Mouse (Mus musculus): ENCODE results near the gene Noct. TPM values are rescaled to one million over a fixed set of nuclear protein-coding genes. Genes with fewer than 3 reads are reported as not detected.

The Noct gene
- polyA plus RNA-seq, 1 experiment from 2014 or later: 11.0 TPM

DNA sequence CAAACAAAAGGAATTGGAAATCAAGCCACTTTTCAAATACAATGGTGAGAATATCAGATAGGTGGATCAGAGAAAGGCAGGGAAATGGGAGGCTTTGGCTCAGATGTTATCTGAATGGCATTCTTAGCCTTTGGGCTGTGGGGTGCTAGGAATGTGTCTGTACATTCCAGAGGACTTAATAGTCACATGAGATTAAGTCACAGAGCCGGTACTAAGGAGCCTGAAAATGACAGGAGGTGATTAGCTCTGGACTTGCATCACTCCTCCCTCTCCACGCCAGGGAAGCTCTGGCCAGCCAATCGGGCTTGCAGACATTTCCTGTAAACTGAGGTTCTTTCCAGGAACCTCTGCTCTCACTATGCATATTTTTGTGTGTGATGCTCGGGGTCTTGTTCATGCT is 3.4 kb upstream of the Noct start:
- no peak overlapping the region for H3K4me3 ChIP-seq (ENCODE audit: low read depth, low read length)
- no peaks in the 10 kb centered on the region for H3K9me3 ChIP-seq (replicated peaks; ENCODE audit: control insufficient read depth, low read length)
- H3K4me1 ChIP-seq (ENCODE audit: control insufficient read depth, insufficient read depth, low read length): no peaks in the 10 kb centered on the region
- no peaks in the 10 kb centered on the region for H3K27me3 ChIP-seq (ENCODE audit: control insufficient read depth, insufficient read depth, low read length)
- ATAC-seq (replicated peaks; ENCODE audit: insufficient number of reproducible peaks, low FRiP score, low TSS enrichment, low read depth) (no peak), DNase-seq (ENCODE audit: low spot score) (peak; percentile 22)
- WGBS: 47% methylated on average over 4 of the region's 4 CpGs
- H3K36me3 ChIP-seq (replicated peaks; ENCODE audit: control insufficient read depth, insufficient read depth, low read depth, low read length): no peaks in the 10 kb centered on the region
- no peak overlapping the region for H3K27ac ChIP-seq (replicated peaks; ENCODE audit: low read depth, low read length)
- H3K4me2 ChIP-seq (ENCODE audit: low read depth, low read length): no peak overlapping the region
- H3K9ac ChIP-seq (replicated peaks; ENCODE audit: low read length): no peak overlapping the region

DNA sequence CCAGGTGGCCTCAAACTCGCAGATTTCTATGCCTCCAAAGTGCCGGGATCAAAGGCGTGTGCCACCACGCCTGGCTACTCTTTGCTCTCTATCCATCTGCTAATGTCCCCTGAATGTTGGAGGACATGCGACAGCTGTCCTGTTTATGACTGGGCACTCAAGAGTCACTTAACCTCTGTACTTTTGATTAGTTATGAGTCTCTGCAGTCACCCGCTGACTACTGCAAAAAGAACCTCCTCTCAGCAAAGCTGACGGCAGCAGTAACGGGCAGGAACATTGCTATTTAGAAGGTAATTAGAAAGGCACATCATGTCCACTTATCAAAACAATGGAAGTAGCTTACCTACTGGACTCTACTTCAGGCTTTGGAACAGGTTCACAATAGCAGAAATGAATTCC is 2.4 kb upstream of the Noct start:
- no peak overlapping the region for H3K4me3 ChIP-seq (ENCODE audit: low read depth, low read length)
- H3K9ac ChIP-seq (replicated peaks; ENCODE audit: low read length): no peak overlapping the region
- DNase-seq (ENCODE audit: low spot score) (no peak), ATAC-seq (replicated peaks; ENCODE audit: insufficient number of reproducible peaks, low FRiP score, low TSS enrichment, low read depth) (no peak)
- H3K4me1 ChIP-seq (ENCODE audit: control insufficient read depth, insufficient read depth, low read length): no peaks in the 10 kb centered on the region
- H3K9me3 ChIP-seq (replicated peaks; ENCODE audit: control insufficient read depth, low read length): no peaks in the 10 kb centered on the region
- no peaks in the 10 kb centered on the region for H3K36me3 ChIP-seq (replicated peaks; ENCODE audit: control insufficient read depth, insufficient read depth, low read depth, low read length)
- H3K27me3 ChIP-seq (ENCODE audit: control insufficient read depth, insufficient read depth, low read length): no peaks in the 10 kb centered on the region
- no peak overlapping the region for H3K27ac ChIP-seq (replicated peaks; ENCODE audit: low read depth, low read length)
- WGBS: 74% methylated on average over 8 of the region's 8 CpGs
- no peak overlapping the region for H3K4me2 ChIP-seq (ENCODE audit: low read depth, low read length)

- no peak for DNase-seq (ENCODE audit: low spot score)
- 90% methylated on average over 6 of the region's 6 CpGs for WGBS
- no peak overlapping the region for H3K27ac ChIP-seq (replicated peaks; ENCODE audit: low read depth, low read length)
Measured at GRCm38 (mm10) chr3:51222302-51222701, 1.9 kb upstream of the Noct start.

DNA sequence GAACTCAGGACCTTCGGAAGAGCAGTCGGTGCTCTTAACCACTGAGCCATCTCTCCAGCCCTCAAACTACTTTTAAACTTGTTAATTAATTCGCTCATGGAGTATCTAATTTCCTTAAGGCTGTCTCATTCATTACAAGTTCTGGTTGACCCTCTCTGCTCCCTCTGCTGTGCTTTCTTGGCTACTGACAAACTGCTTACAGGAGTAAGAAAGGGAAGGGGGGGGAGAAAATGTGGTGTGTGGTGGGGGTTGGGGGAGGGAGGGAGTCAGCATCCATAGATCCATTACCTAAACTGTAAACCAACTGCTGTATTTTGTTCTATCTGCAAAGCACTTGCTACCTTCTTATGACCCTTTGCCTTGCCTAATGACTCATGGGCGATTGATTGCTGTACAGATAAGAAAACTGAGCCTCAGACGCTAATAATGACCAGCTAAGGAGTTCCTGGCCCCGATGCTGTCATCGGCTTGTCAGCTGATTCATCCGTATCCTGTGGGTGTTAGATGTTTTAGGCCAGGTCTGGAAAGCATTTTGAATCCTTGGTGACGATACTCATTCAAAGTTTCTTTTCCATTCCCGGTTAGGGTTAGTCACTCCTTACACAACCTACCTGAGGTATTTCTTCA is 1.3 kb upstream of the Noct start:
- Histone ChIP-seq H3K4me1 (ENCODE audit: control insufficient read depth, insufficient read depth, low read length) (no peaks in the 10 kb centered on the region), H3K9ac (replicated peaks; ENCODE audit: low read length) (no peak overlapping the region), H3K4me2 (ENCODE audit: low read depth, low read length) (no peak overlapping the region), H3K27me3 (ENCODE audit: control insufficient read depth, insufficient read depth, low read length) (no peaks in the 10 kb centered on the region), H3K9me3 (replicated peaks; ENCODE audit: control insufficient read depth, low read length) (no peaks in the 10 kb centered on the region), H3K4me3 (ENCODE audit: low read depth, low read length) (no peak overlapping the region), H3K36me3 (replicated peaks; ENCODE audit: control insufficient read depth, insufficient read depth, low read depth, low read length) (no peaks in the 10 kb centered on the region), H3K27ac (replicated peaks; ENCODE audit: low read depth, low read length) (no peak overlapping the region)
- no peak for DNase-seq (ENCODE audit: low spot score)
- no peak for ATAC-seq (replicated peaks; ENCODE audit: insufficient number of reproducible peaks, low FRiP score, low TSS enrichment, low read depth)
- 50% methylated on average over 10 of the region's 10 CpGs for WGBS

More at GRCm38 (mm10) chr3:51222302-51222701, 1.9 kb upstream of the Noct start:
- no peak overlapping the region for H3K4me2 ChIP-seq (ENCODE audit: low read depth, low read length)
- no peak overlapping the region for H3K9ac ChIP-seq (replicated peaks; ENCODE audit: low read length)
- no peaks in the 10 kb centered on the region for H3K4me1 ChIP-seq (ENCODE audit: control insufficient read depth, insufficient read depth, low read length)
- no peaks in the 10 kb centered on the region for H3K27me3 ChIP-seq (ENCODE audit: control insufficient read depth, insufficient read depth, low read length)
- no peaks in the 10 kb centered on the region for H3K36me3 ChIP-seq (replicated peaks; ENCODE audit: control insufficient read depth, insufficient read depth, low read depth, low read length)
- no peak overlapping the region for H3K4me3 ChIP-seq (ENCODE audit: low read depth, low read length)
- ATAC-seq (replicated peaks; ENCODE audit: insufficient number of reproducible peaks, low FRiP score, low TSS enrichment, low read depth): no peak
- H3K9me3 ChIP-seq (replicated peaks; ENCODE audit: control insufficient read depth, low read length): no peaks in the 10 kb centered on the region

GRCm38 (mm10) chr3:51223556-51223955 is 691 bp upstream of the Noct start:
- no peaks in the 10 kb centered on the region for H3K9me3 ChIP-seq (replicated peaks; ENCODE audit: control insufficient read depth, low read length)
- no peak for DNase-seq (ENCODE audit: low spot score)
- H3K9ac ChIP-seq (replicated peaks; ENCODE audit: low read length): no peak overlapping the region
- H3K36me3 ChIP-seq (replicated peaks; ENCODE audit: control insufficient read depth, insufficient read depth, low read depth, low read length): no peaks in the 10 kb centered on the region
- WGBS: 12% methylated on average over 5 of the region's 5 CpGs
- no peaks in the 10 kb centered on the region for H3K27me3 ChIP-seq (ENCODE audit: control insufficient read depth, insufficient read depth, low read length)
- H3K27ac ChIP-seq (replicated peaks; ENCODE audit: low read depth, low read length): no peak overlapping the region
- ATAC-seq (replicated peaks; ENCODE audit: insufficient number of reproducible peaks, low FRiP score, low TSS enrichment, low read depth): no peak
- peak overlapping the region; percentile 80; the same call in 1 of the 2 replicates for H3K4me2 ChIP-seq (ENCODE audit: low read depth, low read length)
- 0 out of 2 replicates have a peak overlapping the region, but pooled peaks have one; percentile 91 for H3K4me3 ChIP-seq (ENCODE audit: low read depth, low read length)
- H3K4me1 ChIP-seq (ENCODE audit: control insufficient read depth, insufficient read depth, low read length): no peaks in the 10 kb centered on the region

- H3K27me3 ChIP-seq (ENCODE audit: control insufficient read depth, insufficient read depth, low read length): no peaks in the 10 kb centered on the region
- peak overlapping the region; percentile 89 for H3K27ac ChIP-seq (replicated peaks; ENCODE audit: low read depth, low read length)
- DNase-seq (ENCODE audit: low spot score): no peak
- no peaks in the 10 kb centered on the region for H3K9me3 ChIP-seq (replicated peaks; ENCODE audit: control insufficient read depth, low read length)
- H3K4me2 ChIP-seq (ENCODE audit: low read depth, low read length): peak overlapping the region; percentile 80
- WGBS: under 1% methylated on average over 39 of the region's 39 CpGs
- H3K4me1 ChIP-seq (ENCODE audit: control insufficient read depth, insufficient read depth, low read length): no peaks in the 10 kb centered on the region
- peak overlapping the region; percentile 92 for H3K9ac ChIP-seq (replicated peaks; ENCODE audit: low read length)
- H3K36me3 ChIP-seq (replicated peaks; ENCODE audit: control insufficient read depth, insufficient read depth, low read depth, low read length): no peaks in the 10 kb centered on the region
- ATAC-seq (replicated peaks; ENCODE audit: insufficient number of reproducible peaks, low FRiP score, low TSS enrichment, low read depth): peak; percentile 24; the same call in 1 of the 2 replicates
- peak overlapping the region; percentile 91 for H3K4me3 ChIP-seq (ENCODE audit: low read depth, low read length)
Measured at GRCm38 (mm10) chr3:51225226-51225750, 1.0 kb downstream of the Noct start.

DNA sequence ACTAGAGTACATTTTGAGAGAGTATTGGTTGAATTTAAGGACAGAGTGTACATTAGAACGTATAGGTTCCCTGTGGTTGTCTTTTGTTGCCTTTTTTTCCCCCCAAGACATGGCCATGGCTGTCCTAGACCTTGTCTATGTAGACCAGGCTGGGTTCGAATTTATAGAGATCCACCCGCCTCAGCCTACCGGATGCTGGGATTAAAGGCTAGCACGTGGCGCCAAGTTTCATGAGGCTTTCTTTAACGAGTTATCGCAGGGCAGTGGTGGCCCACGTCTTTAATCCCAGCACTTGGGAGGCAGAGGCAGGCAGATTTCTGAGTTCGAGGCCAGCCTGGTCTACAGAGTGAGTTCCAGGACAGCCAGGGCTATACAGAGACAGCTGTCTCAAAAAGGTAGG is 1.7 kb downstream of the Noct start:
- no peaks in the 10 kb centered on the region for H3K9me3 ChIP-seq (replicated peaks; ENCODE audit: control insufficient read depth, low read length)
- H3K9ac ChIP-seq (replicated peaks; ENCODE audit: low read length): no peak overlapping the region
- no peak overlapping the region; the same call in 1 of the 2 replicates for H3K4me2 ChIP-seq (ENCODE audit: low read depth, low read length)
- no peaks in the 10 kb centered on the region for H3K4me1 ChIP-seq (ENCODE audit: control insufficient read depth, insufficient read depth, low read length)
- no peak overlapping the region for H3K27ac ChIP-seq (replicated peaks; ENCODE audit: low read depth, low read length)
- WGBS: 93% methylated on average over 10 of the region's 10 CpGs
- no peaks in the 10 kb centered on the region for H3K27me3 ChIP-seq (ENCODE audit: control insufficient read depth, insufficient read depth, low read length)
- DNase-seq (ENCODE audit: low spot score): no peak
- ATAC-seq (replicated peaks; ENCODE audit: insufficient number of reproducible peaks, low FRiP score, low TSS enrichment, low read depth): no peak
- H3K36me3 ChIP-seq (replicated peaks; ENCODE audit: control insufficient read depth, insufficient read depth, low read depth, low read length): no peaks in the 10 kb centered on the region
- H3K4me3 ChIP-seq (ENCODE audit: low read depth, low read length): no peak overlapping the region; the same call in 1 of the 2 replicates

DNA sequence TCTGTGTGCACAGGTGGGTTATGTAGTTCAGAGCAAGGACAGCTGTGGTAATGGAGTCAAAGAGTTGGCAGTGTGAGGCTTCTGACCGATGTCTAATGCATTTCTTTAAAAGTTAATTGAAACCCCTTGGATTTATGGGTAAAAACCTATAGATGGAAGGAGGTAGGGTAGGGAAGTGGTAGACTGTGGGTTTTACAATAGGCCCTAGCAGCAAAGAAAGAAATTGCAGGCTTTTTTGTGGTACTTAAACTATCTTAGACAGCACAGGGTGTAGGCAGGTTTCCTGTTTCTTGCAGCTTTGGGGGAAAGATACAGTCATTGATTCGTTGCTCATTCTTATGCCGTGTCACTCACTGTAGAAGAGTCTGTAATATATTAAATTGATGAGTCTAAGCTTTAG is 2.4 kb downstream of the Noct start:
- H3K4me3 ChIP-seq (ENCODE audit: low read depth, low read length): no peak overlapping the region
- no peak overlapping the region for H3K4me2 ChIP-seq (ENCODE audit: low read depth, low read length)
- DNase-seq (ENCODE audit: low spot score) (no peak), ATAC-seq (replicated peaks; ENCODE audit: insufficient number of reproducible peaks, low FRiP score, low TSS enrichment, low read depth) (no peak)
- no peaks in the 10 kb centered on the region for H3K4me1 ChIP-seq (ENCODE audit: control insufficient read depth, insufficient read depth, low read length)
- 90% methylated on average over 3 of the region's 3 CpGs for WGBS
- no peaks in the 10 kb centered on the region for H3K27me3 ChIP-seq (ENCODE audit: control insufficient read depth, insufficient read depth, low read length)
- H3K9ac ChIP-seq (replicated peaks; ENCODE audit: low read length): no peak overlapping the region
- H3K9me3 ChIP-seq (replicated peaks; ENCODE audit: control insufficient read depth, low read length): no peaks in the 10 kb centered on the region
- H3K36me3 ChIP-seq (replicated peaks; ENCODE audit: control insufficient read depth, insufficient read depth, low read depth, low read length): no peaks in the 10 kb centered on the region
- H3K27ac ChIP-seq (replicated peaks; ENCODE audit: low read depth, low read length): no peak overlapping the region
